Mouse (Mus musculus) ES-E14 (cell line): ENCODE measurements around the gene Unc5c.

Experiments used
- CHD2 ChIP-seq: IDR thresholded peaks from 2 replicates; pipeline ENCODE4 v1.6.1; 2014; ENCODE audit warnings: mild to moderate bottlenecking, low read depth, low read length, inconsistent platforms
- HCFC1 ChIP-seq: IDR thresholded peaks from 2 replicates; pipeline ENCODE4 v1.6.1; 2012; ENCODE audit warnings: low read length, inconsistent platforms, borderline replicate concordance; ENCODE audit not compliant: insufficient read depth

- TF ChIP-seq CHD2: no peak
- no peak for TF ChIP-seq HCFC1
These were observed 226.4 kb downstream of the Unc5c start for GRCm38 (mm10) chr3:141691418-141691817.
